Comparison of ENCODE assay signal across 9 mouse cellular contexts in the genomic region with DNA sequence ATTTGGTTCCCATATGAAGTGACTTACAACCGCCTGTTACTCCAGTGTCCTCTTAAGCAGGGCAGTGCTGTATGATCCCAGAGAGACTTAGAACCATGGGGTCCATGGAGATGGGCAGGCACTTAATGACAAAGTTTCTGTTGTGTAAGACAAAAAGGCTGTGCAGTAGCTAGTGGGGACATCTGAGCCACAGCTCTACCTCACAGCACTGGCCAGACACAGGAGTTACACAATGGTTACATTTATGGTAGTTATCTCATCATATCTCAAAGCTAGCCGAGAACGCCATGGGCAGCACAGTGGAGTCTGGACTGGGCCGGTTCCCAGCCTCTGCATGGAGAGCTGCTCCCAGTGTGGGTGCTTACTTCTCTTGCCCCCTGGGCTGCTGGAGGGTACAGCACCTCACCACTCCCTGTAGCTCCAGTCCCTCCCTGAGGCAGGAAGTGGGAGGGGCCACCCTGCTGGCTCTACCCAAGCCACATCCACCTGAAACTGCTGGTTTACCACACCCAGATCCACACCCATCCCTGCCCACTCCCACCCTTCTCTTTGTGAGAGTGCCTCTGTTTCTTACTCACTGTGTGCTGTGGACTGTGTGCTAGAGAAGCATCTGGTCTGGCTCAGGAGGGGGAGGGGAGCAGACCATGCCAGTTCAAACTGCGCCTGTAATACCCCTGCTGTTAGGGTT. TPM values are rescaled to one million over a fixed set of nuclear protein-coding genes. Genes with fewer than 3 reads are reported as not detected.
DNase-seq lines count a peak whose midpoint lies in the region; ATAC-seq and TF ChIP-seq lines count a peak whose summit lies in the region.
"Had no signal": no experiment of that assay in that cellular context is flagged by ENCODE, and none has a peak within 500 bp of the region (broad histone marks: within the 10 kb centered on the region; RNA-seq: fewer than 3 reads in every experiment).

No protein-coding gene starts in this region.

- peak; percentile 14 to 29 for DNase-seq in cerebellum, postnatal 25 days
- DNase-seq in cerebellum, adult 11-12 months: no peak
- peak; percentile 86 for DNase-seq in CH12.LX (ENCODE audit: extremely low read depth)
- peak; percentile 74 for DNase-seq in splenic B cell, adult 2 months (ENCODE audit: low read depth, low spot score)
- no peak for DNase-seq in cerebellum, adult 11 months
- no peak for DNase-seq in right cerebral cortex, postnatal 4 days

- H3K27me3 ChIP-seq in CH12.LX (replicated peaks): no peaks in the 10 kb centered on the region
- H3K27me3 ChIP-seq in heart, embryonic 12.5 days (replicated peaks): no peaks in the 10 kb centered on the region
- no peaks in the 10 kb centered on the region for H3K27me3 ChIP-seq in liver, embryonic 16.5 days (ENCODE audit: control insufficient read depth, insufficient read depth, low read depth, low read length)
- H3K27me3 ChIP-seq in splenic B cell, adult 2 months (ENCODE audit: control insufficient read depth, insufficient read depth, low read length, poor library complexity, severe bottlenecking): no peaks in the 10 kb centered on the region
- H3K27me3 ChIP-seq: limb, embryonic 12.5 days had no signal

- TF ChIP-seq CTCF in CH12.LX (conservative IDR thresholded peaks at IDR 0.05 in 1 of 2, IDR thresholded peaks at IDR 0.05 in 1 of 2; ENCODE audit: low read depth in 2 of 2, low read length in 2 of 2): no peak

- peak; percentile 63; the same call in 1 of the 2 replicates for ATAC-seq in heart, embryonic 12.5 days (ENCODE audit: insufficient number of reproducible peaks, low FRiP score)
- peak; percentile 69 for ATAC-seq in liver, embryonic 16.5 days (ENCODE audit: low read depth)

- TF ChIP-seq RAD21 in CH12.LX (IDR thresholded peaks at IDR 0.05; ENCODE audit: low read depth, low read length): no peak

- no peak overlapping the region for H3K9ac ChIP-seq in CH12.LX (ENCODE audit: insufficient read depth, low read depth)
- no peak overlapping the region for H3K9ac ChIP-seq in heart, embryonic 12.5 days
- H3K9ac ChIP-seq in liver, embryonic 16.5 days (ENCODE audit: low read depth, low read length): no peak overlapping the region
- H3K9ac ChIP-seq: limb, embryonic 12.5 days had no signal

- dilution Hi-C loops in CH12.LX (cut with MboI; ENCODE audit: extremely low pct_ligation_motif_present, extremely low pct_unique_long_range_greater_than_20kb, low sequenced_read_pairs): no loop called here

- H3K36me3 ChIP-seq in CH12.LX (replicated peaks in 1 of 2; ENCODE audit: control insufficient read depth in 1 of 2, insufficient read depth in 1 of 2, low read length in 1 of 2): peaks cover 16 to 56% of the 10 kb centered on the region in 2 experiments
- H3K36me3 ChIP-seq in heart, embryonic 12.5 days: peaks cover 76% of the 10 kb centered on the region
- H3K36me3 ChIP-seq in liver, embryonic 16.5 days (ENCODE audit: control insufficient read depth, insufficient read depth): peaks cover 23% of the 10 kb centered on the region
- peaks cover 6% of the 10 kb centered on the region for H3K36me3 ChIP-seq in splenic B cell, adult 2 months (ENCODE audit: control insufficient read depth, insufficient read depth, low read length, poor library complexity, severe bottlenecking)

- no peaks in the 10 kb centered on the region for H3K9me3 ChIP-seq in CH12.LX (replicated peaks; ENCODE audit: low read length)
- no peaks in the 10 kb centered on the region for H3K9me3 ChIP-seq in heart, embryonic 12.5 days (replicated peaks)
- no peaks in the 10 kb centered on the region for H3K9me3 ChIP-seq in liver, embryonic 16.5 days (replicated peaks; ENCODE audit: control insufficient read depth, low read length)
- H3K9me3 ChIP-seq: limb, embryonic 12.5 days had no signal

- H3K4me1 ChIP-seq in CH12.LX (ENCODE audit: control insufficient read depth in 1 of 2, insufficient read depth in 2 of 2): peaks cover 14 to 36% of the 10 kb centered on the region in 2 experiments
- peaks cover 29% of the 10 kb centered on the region for H3K4me1 ChIP-seq in heart, embryonic 12.5 days (replicated peaks)
- peaks cover 12% of the 10 kb centered on the region for H3K4me1 ChIP-seq in liver, embryonic 16.5 days (ENCODE audit: control insufficient read depth, low read depth, low read length)

- 54% methylated on average over 5 of the region's 5 CpGs for WGBS in heart, embryonic 12.5 days
- 41% methylated on average over 5 of the region's 5 CpGs for WGBS in liver, embryonic 16.5 days (ENCODE audit: insufficient replicate concordance)

- H3K79me2 ChIP-seq in CH12.LX (replicated peaks; ENCODE audit: control insufficient read depth, extremely low read depth, insufficient read depth, poor library complexity, severe bottlenecking): no peaks in the 10 kb centered on the region

- no peak overlapping the region for H3K27ac ChIP-seq in CH12.LX (ENCODE audit: insufficient read depth, low read depth)
- peak overlapping the region; percentile 52 for H3K27ac ChIP-seq in heart, embryonic 12.5 days (ENCODE audit: poor library complexity, severe bottlenecking)
- peak overlapping the region; percentile 39 for H3K27ac ChIP-seq in liver, embryonic 16.5 days (ENCODE audit: low read length)
- H3K27ac ChIP-seq: limb, embryonic 12.5 days had no signal

- H3K4me2 ChIP-seq in CH12.LX (ENCODE audit: insufficient read depth, low read depth, poor library complexity, severe bottlenecking): no peak overlapping the region
- H3K4me2 ChIP-seq in heart, embryonic 12.5 days: no peak overlapping the region
- H3K4me2 ChIP-seq in liver, embryonic 16.5 days (ENCODE audit: low read depth, low read length): peak overlapping the region; percentile 15
- H3K4me2 ChIP-seq: limb, embryonic 12.5 days had no signal

- H3K4me3 ChIP-seq in CH12.LX (replicated peaks in 1 of 3; ENCODE audit: low read depth in 2 of 3, low read length in 2 of 3, poor library complexity in 1 of 3): no peak overlapping the region
- no peak overlapping the region for H3K4me3 ChIP-seq in heart, embryonic 12.5 days
- H3K4me3 ChIP-seq in liver, embryonic 16.5 days (ENCODE audit: low read depth, low read length): no peak overlapping the region
- H3K4me3 ChIP-seq: limb, embryonic 12.5 days had no signal

- no peak for TF ChIP-seq EP300 in CH12.LX (IDR thresholded peaks at IDR 0.05; ENCODE audit: low read length)

- in situ Hi-C loops in CH12.LX (cut with MboI; ENCODE audit: low pct_ligation_motif_present, low pct_unique_long_range_greater_than_20kb, low sequenced_read_pairs): no loop called here

- TF ChIP-seq POLR2A in CH12.LX (IDR thresholded peaks at IDR 0.05; ENCODE audit: low read depth, low read length): peak; percentile 62

TF ChIP-seq in CH12.LX, 34 proteins besides CTCF, POLR2A, EP300 and RAD21 (continues in another document):
- TF ChIP-seq JUN (IDR thresholded peaks at IDR 0.05; ENCODE audit: insufficient read depth, low read depth, low read length) (no peak), ETS1 (conservative IDR thresholded peaks at IDR 0.05; ENCODE audit: low read depth, low read length) (peak; percentile 12; the same call in 1 of the 2 replicates), RCOR1 (conservative IDR thresholded peaks at IDR 0.05; ENCODE audit: low read depth, low read length) (no peak), MAZ (IDR thresholded peaks at IDR 0.05; ENCODE audit: low read depth, low read length) (0 out of 2 replicates have a peak, but pooled peaks have one; percentile 36), SIN3A (IDR thresholded peaks at IDR 0.05; ENCODE audit: low read length) (0 out of 2 replicates have a peak, but pooled peaks have one; percentile 6), USF1 (IDR thresholded peaks at IDR 0.05; ENCODE audit: low read depth, low read length) (no peak), E2F4 (IDR thresholded peaks at IDR 0.05; ENCODE audit: insufficient replicate concordance, low read depth, low read length) (no peak), USF2 (conservative IDR thresholded peaks at IDR 0.05; ENCODE audit: low read depth, low read length) (no peak), ZC3H11A (IDR thresholded peaks at IDR 0.05; ENCODE audit: low read depth, low read length) (no peak), NELFE (IDR thresholded peaks at IDR 0.05; ENCODE audit: low read depth, low read length) (peak; percentile 30; the same call in 1 of the 2 replicates), UBTF (IDR thresholded peaks at IDR 0.05; ENCODE audit: low read depth, low read length) (no peak), BHLHE40 (IDR thresholded peaks at IDR 0.05; ENCODE audit: low read depth, low read length) (no peak)

RNA-seq across cellular contexts. Expression of gene Gm28035, which starts 11.2 kb away (rescaled TPM):
- total RNA-seq in CH12.LX (2012; rRNA removed): 0.46 and 0.64 TPM in 2 replicates
- total RNA-seq in CH12.LX (2014; rRNA removed): 0.27 TPM in 2 replicates
- 0.35 and 0.36 TPM in 2 replicates for polyA plus RNA-seq in CH12.LX (2012; ENCODE audit: insufficient read length, low read depth)
- polyA plus RNA-seq in heart, embryonic 12.5 days (2016; fragmentation: Nextera tagmentation; extraction: Ambion mirVana): 0.33 and 0.40 TPM in 2 replicates
- polyA plus RNA-seq in liver, embryonic 16.5 days (2015; fragmentation: Nextera tagmentation; extraction: Ambion mirVana): 0.14 and 0.15 TPM in 2 replicates
- polyA plus RNA-seq: limb, embryonic 12.5 days had no signal

RNA-seq across cellular contexts. Expression of gene Lrrc8a, which starts 14.0 kb away (rescaled TPM):
- total RNA-seq in CH12.LX (2012; rRNA removed) (2.8 and 3.1 TPM in 2 replicates), CH12.LX (2014; rRNA removed) (1.1 and 1.8 TPM in 2 replicates)
- polyA plus RNA-seq in CH12.LX (2012; ENCODE audit: insufficient read length, low read depth): 1.2 and 1.4 TPM in 2 replicates
- polyA plus RNA-seq in heart, embryonic 12.5 days (2016; fragmentation: Nextera tagmentation; extraction: Ambion mirVana): 35.4 and 37.7 TPM in 2 replicates
- 11.2 and 11.9 TPM in 2 replicates for polyA plus RNA-seq in liver, embryonic 16.5 days (2015; fragmentation: Nextera tagmentation; extraction: Ambion mirVana)

RNA-seq across cellular contexts. Expression of gene Phyhd1, which starts 14.4 kb away (rescaled TPM):
- total RNA-seq in CH12.LX (2012; rRNA removed) (3.1 and 8.9 TPM in 2 replicates), CH12.LX (2014; rRNA removed) (5.7 and 7.1 TPM in 2 replicates)
- polyA plus RNA-seq in CH12.LX (2012; ENCODE audit: insufficient read length, low read depth): 9.7 and 11.5 TPM in 2 replicates
- polyA plus RNA-seq in heart, embryonic 12.5 days (2016; fragmentation: Nextera tagmentation; extraction: Ambion mirVana): 5.7 and 6.5 TPM in 2 replicates
- 14.4 and 16.0 TPM in 2 replicates for polyA plus RNA-seq in liver, embryonic 16.5 days (2015; fragmentation: Nextera tagmentation; extraction: Ambion mirVana)

RNA-seq across cellular contexts. Expression of gene Gm28038, which starts 29.3 kb away (rescaled TPM):
- total RNA-seq in CH12.LX (2012; rRNA removed): not detected in 2 replicates
- total RNA-seq in CH12.LX (2014; rRNA removed): not detected in 2 replicates
- 7.4 TPM in 1 of 2 replicates, not detected in the other for polyA plus RNA-seq in CH12.LX (2012; ENCODE audit: insufficient read length, low read depth)
- polyA plus RNA-seq in heart, embryonic 12.5 days (2016; fragmentation: Nextera tagmentation; extraction: Ambion mirVana): not detected in 2 replicates
- not detected in 2 replicates for polyA plus RNA-seq in liver, embryonic 16.5 days (2015; fragmentation: Nextera tagmentation; extraction: Ambion mirVana)
- polyA plus RNA-seq: limb, embryonic 12.5 days had no signal

RNA-seq across cellular contexts. Expression of gene Dolk, which starts 34.6 kb away (rescaled TPM):
- total RNA-seq in CH12.LX (2012; rRNA removed): 17.4 and 18.1 TPM in 2 replicates
- 11.1 and 11.6 TPM in 2 replicates for total RNA-seq in CH12.LX (2014; rRNA removed)
- 10.8 and 11.8 TPM in 2 replicates for polyA plus RNA-seq in CH12.LX (2012; ENCODE audit: insufficient read length, low read depth)
- polyA plus RNA-seq in heart, embryonic 12.5 days (2016; fragmentation: Nextera tagmentation; extraction: Ambion mirVana): 26.6 and 27.1 TPM in 2 replicates
- polyA plus RNA-seq in liver, embryonic 16.5 days (2015; fragmentation: Nextera tagmentation; extraction: Ambion mirVana): 11.7 and 12.4 TPM in 2 replicates

Comparison
In these comparisons a context has a peak if more than half of its experiments do, and no peak if none do; other contexts are left out.
1. DNase-seq: peak in cerebellum, postnatal 25 days (2 of 2), CH12.LX (single experiment) and splenic B cell, adult 2 months (single experiment); none in cerebellum, adult 11-12 months (single experiment), cerebellum, adult 11 months (single experiment) and right cerebral cortex, postnatal 4 days (single experiment).